Mouse (Mus musculus) hindbrain, embryonic 12.5 days (tissue): ENCODE results near the gene Thada. TPM values are rescaled to one million over a fixed set of nuclear protein-coding genes. Genes with fewer than 3 reads are reported as not detected.

Source experiments
- ATAC-seq: fragments of 200-750 bp; cut with Nextera tagmentation; 2 replicates; pipeline ENCODE4 v1.8.0; 2017; ENCODE audit warnings: moderate TSS enrichment; ENCODE audit not compliant: low FRiP score
- H3K27ac ChIP-seq: fragments of 300-500 bp; sonication (generic); 2 replicates; pipeline ENCODE4 v1.5.1; 2016; ENCODE audit warnings: mild to moderate bottlenecking
- H3K27me3 ChIP-seq: fragments of 300-500 bp; sonication (generic); 2 replicates; pipeline ENCODE4 v1.6.1; 2016; ENCODE audit warnings: mild to moderate bottlenecking
- H3K36me3 ChIP-seq: fragments of 300-500 bp; sonication (generic); 2 replicates; pipeline ENCODE4 v1.6.1; 2016; ENCODE audit warnings: mild to moderate bottlenecking
- H3K4me1 ChIP-seq: fragments of 300-500 bp; sonication (generic); 2 replicates; pipeline ENCODE4 v1.6.1; 2016
- H3K4me2 ChIP-seq: fragments of 300-500 bp; sonication (generic); replicated peaks from 2 replicates; pipeline ENCODE4 v1.6.1; 2016; ENCODE audit warnings: mild to moderate bottlenecking
- H3K4me3 ChIP-seq: fragments of 300-500 bp; sonication (generic); 2 replicates; pipeline ENCODE4 v1.5.1; 2016; ENCODE audit warnings: mild to moderate bottlenecking
- H3K9ac ChIP-seq: fragments of 300-500 bp; sonication (generic); 2 replicates; pipeline ENCODE4 v1.6.1; 2016; ENCODE audit warnings: mild to moderate bottlenecking, moderate library complexity
- H3K9me3 ChIP-seq: fragments of 300-500 bp; sonication (generic); replicated peaks from 2 replicates; pipeline ENCODE4 v1.6.1; 2016; ENCODE audit warnings: mild to moderate bottlenecking
- WGBS: fragments of 180-500 bp; shearing (Covaris S2); methylation state at CpG from one replicate; pipeline ENCODE4 v1.1.7; 2016; 5-methylcytosine and 5-hydroxymethylcytosine counted together
- polyA plus RNA-seq: library from polyadenylated mRNA; unstranded; fragments of >200 nt; fragmentation: Nextera tagmentation; extraction: Ambion mirVana; gene quantifications from 2 replicates; pipeline ENCODE4 v1.2.1, GENCODE M21; 2016

Thada gene
- polyA plus RNA-seq, 1 experiment from 2014 or later = 9.9 TPM

DNA sequence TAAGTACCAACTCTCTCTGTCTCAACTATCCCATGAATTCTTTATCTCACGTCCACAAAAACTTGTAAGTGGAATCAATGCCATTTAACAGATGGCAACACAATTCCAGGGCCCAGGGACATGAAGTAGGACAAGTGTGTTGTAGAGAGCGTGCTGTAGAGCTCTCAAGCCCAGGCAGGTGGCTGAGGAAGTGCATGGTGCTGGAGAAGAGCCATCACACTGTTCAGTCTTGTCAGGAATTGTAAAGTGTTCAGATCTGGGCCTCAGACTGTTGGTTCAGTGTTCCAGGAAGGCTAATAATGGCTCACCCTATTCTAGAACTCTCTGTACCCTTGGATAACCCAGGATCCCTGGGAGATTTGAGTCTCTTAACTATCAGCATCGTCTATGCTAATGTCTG lies 321.9 kb downstream of the Thada start:
- no peak overlapping the region for H3K4me3 ChIP-seq
- H3K4me2 ChIP-seq = no peak overlapping the region
- H3K36me3 ChIP-seq = no peaks in the 10 kb centered on the region
- WGBS = 93% methylated on average over 3 of the region's 3 CpGs
- no peaks in the 10 kb centered on the region for H3K9me3 ChIP-seq
- no peak overlapping the region for H3K9ac ChIP-seq
- H3K27me3 ChIP-seq = 0 out of 2 replicates have a peak, but pooled peaks cover 9% of the 10 kb centered on the region
- peaks cover 21% of the 10 kb centered on the region for H3K4me1 ChIP-seq
- ATAC-seq = no peak
- no peak overlapping the region for H3K27ac ChIP-seq

DNA sequence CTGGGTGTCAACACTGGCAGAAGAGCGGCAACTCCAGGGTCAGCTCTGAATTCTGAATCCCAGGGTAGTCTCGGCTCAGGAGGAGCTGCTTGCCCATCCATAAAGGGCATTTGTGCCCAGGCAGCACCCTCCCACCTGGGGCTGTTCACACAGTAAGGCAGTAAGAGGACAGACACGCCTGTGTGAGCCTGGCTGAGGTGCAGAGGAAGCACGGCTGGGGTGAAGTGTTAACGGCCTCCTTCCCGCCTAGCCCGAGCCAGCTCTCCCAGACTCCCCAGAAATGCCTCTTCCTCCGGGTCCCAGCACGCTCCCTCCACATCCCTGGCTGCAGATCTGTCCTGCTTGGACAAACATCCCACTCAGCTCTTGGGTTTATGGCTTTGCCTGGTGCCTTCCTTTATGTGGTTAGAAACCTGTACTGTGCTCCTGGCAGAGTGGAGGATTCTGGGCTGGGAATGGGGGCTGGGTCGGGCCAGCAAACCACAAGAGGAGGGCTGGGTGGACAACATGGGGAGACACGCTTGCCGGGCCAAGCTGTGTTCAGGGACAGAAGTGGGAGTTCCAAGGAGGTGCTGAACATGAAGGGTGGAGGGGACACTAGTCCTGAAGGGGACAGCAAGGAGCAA lies 322.7 kb downstream of the Thada start:
- WGBS = 61% methylated on average over 12 of the region's 12 CpGs
- Histone ChIP-seq H3K9me3 (no peaks in the 10 kb centered on the region), H3K27me3 (0 out of 2 replicates have a peak, but pooled peaks cover 9% of the 10 kb centered on the region), H3K4me2 (no peak overlapping the region), H3K36me3 (no peaks in the 10 kb centered on the region), H3K9ac (no peak overlapping the region), H3K4me1 (peaks cover 14% of the 10 kb centered on the region), H3K27ac (no peak overlapping the region), H3K4me3 (no peak overlapping the region)
- ATAC-seq = no peak

DNA sequence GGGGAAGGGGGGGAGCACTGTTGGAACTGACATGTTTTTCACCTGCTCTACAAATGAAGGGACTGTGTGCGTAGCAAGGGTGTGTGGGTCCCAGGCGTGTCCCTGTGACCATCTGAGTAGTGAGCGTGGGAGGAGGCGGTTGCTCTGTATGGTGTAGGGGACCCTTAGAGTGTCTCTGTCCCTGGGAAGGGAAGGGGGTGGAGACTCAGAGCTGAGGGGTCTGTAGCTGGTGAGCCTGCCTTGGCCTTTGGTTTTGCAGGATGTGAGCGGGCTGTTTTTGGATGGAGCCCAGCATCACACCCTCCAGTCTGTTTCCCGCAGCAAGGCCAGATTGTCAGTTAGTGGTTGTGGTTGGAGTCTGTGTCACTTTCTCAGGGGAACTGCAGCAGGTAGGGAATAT lies 324.3 kb downstream of the Thada start:
- no peak overlapping the region for H3K9ac ChIP-seq
- H3K9me3 ChIP-seq = no peaks in the 10 kb centered on the region
- ATAC-seq = no peak
- no peak overlapping the region for H3K27ac ChIP-seq
- H3K4me3 ChIP-seq = no peak overlapping the region
- no peak overlapping the region for H3K4me2 ChIP-seq
- no peaks in the 10 kb centered on the region for H3K36me3 ChIP-seq
- 0 out of 2 replicates have a peak, but pooled peaks cover 9% of the 10 kb centered on the region for H3K27me3 ChIP-seq
- 81% methylated on average over 6 of the region's 6 CpGs for WGBS
- H3K4me1 ChIP-seq = peaks cover 13% of the 10 kb centered on the region; the same call in 1 of the 2 replicates

DNA sequence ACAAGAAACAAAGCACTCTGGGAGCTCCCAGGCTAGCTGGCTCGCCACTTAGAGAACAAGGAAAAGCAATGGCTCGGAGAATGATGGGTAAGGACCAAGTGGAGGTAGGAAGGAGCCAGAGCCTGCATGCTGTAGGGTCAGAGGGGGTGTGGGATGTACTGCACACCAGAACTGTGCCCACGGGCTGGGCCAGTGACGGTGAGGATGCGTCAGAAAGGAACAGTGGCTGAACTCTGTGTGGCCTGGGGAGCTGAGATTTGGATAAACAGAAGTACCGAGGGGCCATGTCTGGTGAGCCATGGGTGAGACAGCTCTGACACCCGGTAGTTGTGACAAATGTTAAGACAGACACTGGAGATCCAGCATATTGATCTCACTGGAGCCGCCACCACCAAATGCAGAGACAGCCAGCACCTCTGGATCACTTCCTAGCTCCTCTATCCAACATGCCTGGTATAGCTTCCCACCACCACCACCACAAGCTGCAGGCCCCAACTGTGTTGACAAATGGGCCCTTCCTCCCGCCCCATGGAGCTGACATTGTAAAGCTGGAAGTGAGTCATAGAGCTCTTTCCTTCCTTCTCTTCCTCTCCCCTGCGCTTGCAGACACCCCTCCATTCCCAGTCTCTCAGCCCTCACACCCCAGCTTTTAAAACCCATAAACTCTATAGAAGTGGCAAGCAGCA lies 325.0 kb downstream of the Thada start:
- no peak overlapping the region for H3K9ac ChIP-seq
- H3K27ac ChIP-seq = no peak overlapping the region
- no peak overlapping the region for H3K4me3 ChIP-seq
- no peaks in the 10 kb centered on the region for H3K9me3 ChIP-seq
- no peak overlapping the region for H3K4me2 ChIP-seq
- peaks cover 7% of the 10 kb centered on the region; the same call in 1 of the 2 replicates for H3K4me1 ChIP-seq
- H3K36me3 ChIP-seq = no peaks in the 10 kb centered on the region
- 67% methylated on average over 10 of the region's 10 CpGs for WGBS
- H3K27me3 ChIP-seq = 0 out of 2 replicates have a peak, but pooled peaks cover 9% of the 10 kb centered on the region
- no peak for ATAC-seq

Other genes starting within 250 kb of the Thada start
- gene Plekhh2, start 45.7 kb upstream of the Thada start, polyA plus RNA-seq = 3.8 and 4.7 TPM in 2 replicates
- 34.9 and 37.7 TPM in 2 replicates for gene Dync2li1, start 160.3 kb upstream of the Thada start, polyA plus RNA-seq
- gene Abcg8, start 210.1 kb upstream of the Thada start, polyA plus RNA-seq = 0.12 and 0.22 TPM in 2 replicates
- 3.8 and 5.8 TPM in 2 replicates for gene Abcg5, start 216.8 kb upstream of the Thada start, polyA plus RNA-seq